Mouse (Mus musculus) midbrain, embryonic 11.5 days (tissue): Measurements from ENCODE around the gene Areg. TPM values are rescaled to one million over a fixed set of nuclear protein-coding genes. Genes with fewer than 3 reads are reported as not detected.

Source experiments
- ATAC-seq: fragments of 200-750 bp; cut with Nextera tagmentation; 2 replicates; pipeline ENCODE4 v1.8.0; 2017; ENCODE audit warnings: moderate TSS enrichment, moderate library complexity; ENCODE audit not compliant: low FRiP score
- DNase-seq: peaks from one replicate; pipeline ENCODE4 v3.0.0; 2015; ENCODE audit warnings: low spot score; ENCODE audit errors: missing footprints
- H3K27ac ChIP-seq: fragments of 300-500 bp; sonication (generic); 2 replicates; pipeline ENCODE4 v1.5.1; 2014; ENCODE audit warnings: low read depth, low read length
- H3K27me3 ChIP-seq: fragments of 300-500 bp; sonication (generic); 2 replicates; pipeline ENCODE4 v1.6.1; 2014; ENCODE audit warnings: mild to moderate bottlenecking, low read length, moderate library complexity, mixed read lengths; ENCODE audit not compliant: control insufficient read depth, insufficient read depth
- H3K36me3 ChIP-seq: fragments of 300-500 bp; sonication (generic); 2 replicates; pipeline ENCODE4 v1.6.1; 2014; ENCODE audit warnings: mild to moderate bottlenecking, low read length, moderate library complexity, mixed read lengths; ENCODE audit not compliant: control insufficient read depth, insufficient read depth
- H3K4me1 ChIP-seq: fragments of 300-500 bp; sonication (generic); 2 replicates; pipeline ENCODE4 v1.6.1; 2014; ENCODE audit warnings: low read length; ENCODE audit not compliant: control insufficient read depth, insufficient read depth
- H3K4me2 ChIP-seq: fragments of 300-500 bp; sonication (generic); 2 replicates; pipeline ENCODE4 v1.6.1; 2014; ENCODE audit warnings: mild to moderate bottlenecking, moderate library complexity
- H3K4me3 ChIP-seq: fragments of 300-500 bp; sonication (generic); 2 replicates; pipeline ENCODE4 v1.5.1; 2014; ENCODE audit warnings: low read depth, low read length
- H3K9ac ChIP-seq: fragments of 300-500 bp; sonication (generic); 2 replicates; pipeline ENCODE4 v1.6.1; 2014; ENCODE audit warnings: low read length
- H3K9me3 ChIP-seq: fragments of 300-500 bp; sonication (generic); 2 replicates; pipeline ENCODE4 v1.6.1; 2016; ENCODE audit warnings: low read length; ENCODE audit not compliant: control insufficient read depth
- WGBS: fragments of 180-500 bp; shearing (Covaris S2); extraction: QIAGEN DNeasy Blood & Tissue Kit; methylation state at CpG from one replicate; pipeline ENCODE4 v1.1.7; 2014; 5-methylcytosine and 5-hydroxymethylcytosine counted together
- polyA plus RNA-seq: library from polyadenylated mRNA; unstranded; fragments of >200 nt; fragmentation: Nextera tagmentation; extraction: Ambion mirVana; gene quantifications from 2 replicates; pipeline ENCODE4 v1.2.1, GENCODE M21; 2014

The Areg gene
- polyA plus RNA-seq, 1 experiment from 2014 or later, result not detected

DNA sequence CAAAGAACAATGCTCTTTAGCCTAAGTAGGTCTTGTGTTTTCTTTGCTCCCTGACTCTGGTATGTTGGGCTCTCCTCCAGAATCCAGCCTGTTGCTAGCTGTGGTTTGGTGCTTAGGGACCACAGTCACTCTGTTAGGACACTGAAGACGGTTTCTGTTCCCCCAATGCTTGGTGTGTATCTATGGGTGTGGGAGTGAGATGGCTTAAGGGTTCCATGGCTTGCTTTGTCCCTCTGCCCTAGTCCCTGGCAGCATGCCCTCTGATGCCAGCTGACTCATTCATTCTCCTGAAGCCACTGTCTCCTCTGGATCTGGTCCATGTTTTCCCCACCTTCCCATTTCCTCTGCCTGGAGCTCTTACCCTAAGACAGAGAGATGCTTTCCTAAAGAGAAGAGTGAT, 24.8 kb upstream of the Areg start:
- WGBS, result 74% methylated on average over 1 of the region's 1 CpGs
- Histone ChIP-seq H3K27me3 (no peaks in the 10 kb centered on the region), H3K9ac (no peak overlapping the region), H3K4me2 (no peak overlapping the region), H3K4me1 (no peaks in the 10 kb centered on the region), H3K4me3 (no peak overlapping the region), H3K9me3 (no peaks in the 10 kb centered on the region), H3K27ac (no peak overlapping the region), H3K36me3 (no peaks in the 10 kb centered on the region)
- no peak for ATAC-seq
- DNase-seq, result no peak

DNA sequence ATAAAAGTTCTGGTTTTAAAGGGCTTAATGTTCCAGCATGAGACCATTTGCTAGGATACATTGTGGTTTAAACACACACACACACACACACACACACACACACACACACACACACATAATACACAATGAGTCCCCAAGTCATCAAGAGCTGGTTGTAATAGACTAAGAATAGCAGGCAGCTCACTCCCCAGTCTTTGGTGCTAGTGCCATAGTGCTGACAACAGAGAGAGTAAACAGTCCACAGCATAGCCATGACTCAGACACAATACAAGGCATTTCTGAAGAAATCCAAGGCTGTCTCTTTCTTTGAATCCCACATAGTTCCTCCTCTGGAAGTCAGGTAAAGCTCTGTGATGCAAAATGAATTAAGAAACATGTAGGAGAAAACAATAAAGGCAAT, 20.8 kb upstream of the Areg start:
- H3K27me3 ChIP-seq, result no peaks in the 10 kb centered on the region
- no peaks in the 10 kb centered on the region for H3K9me3 ChIP-seq
- no peak overlapping the region for H3K4me3 ChIP-seq
- no peak overlapping the region for H3K9ac ChIP-seq
- H3K36me3 ChIP-seq, result no peaks in the 10 kb centered on the region
- no peak overlapping the region for H3K4me2 ChIP-seq
- no peak for ATAC-seq
- H3K27ac ChIP-seq, result no peak overlapping the region
- H3K4me1 ChIP-seq, result no peaks in the 10 kb centered on the region
- DNase-seq, result no peak

DNA sequence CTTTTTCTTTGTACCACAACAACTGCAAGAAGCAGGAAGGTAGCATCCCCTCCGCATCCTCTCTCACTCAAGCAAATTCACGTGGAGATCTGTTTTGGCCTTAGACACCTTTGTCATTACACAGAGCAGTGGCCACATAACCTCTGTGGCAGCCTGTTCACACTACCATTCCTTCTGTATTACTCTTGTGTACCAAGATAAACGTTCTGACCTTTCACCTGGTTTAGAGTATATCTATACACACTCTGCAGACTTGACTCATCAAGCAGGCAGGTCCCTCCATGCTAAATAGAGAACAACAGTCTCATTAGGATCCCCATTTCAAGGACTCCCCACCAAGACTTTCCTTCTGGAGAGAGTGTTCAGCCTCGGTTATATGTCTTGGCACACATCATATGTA, 16.0 kb upstream of the Areg start:
- no peak for DNase-seq
- no peak for ATAC-seq
- Histone ChIP-seq H3K27ac (no peak overlapping the region), H3K27me3 (no peaks in the 10 kb centered on the region), H3K9me3 (no peaks in the 10 kb centered on the region), H3K4me1 (no peaks in the 10 kb centered on the region), H3K4me3 (no peak overlapping the region), H3K4me2 (no peak overlapping the region), H3K9ac (no peak overlapping the region), H3K36me3 (no peaks in the 10 kb centered on the region)
- 84% methylated on average over 4 of the region's 4 CpGs for WGBS

DNA sequence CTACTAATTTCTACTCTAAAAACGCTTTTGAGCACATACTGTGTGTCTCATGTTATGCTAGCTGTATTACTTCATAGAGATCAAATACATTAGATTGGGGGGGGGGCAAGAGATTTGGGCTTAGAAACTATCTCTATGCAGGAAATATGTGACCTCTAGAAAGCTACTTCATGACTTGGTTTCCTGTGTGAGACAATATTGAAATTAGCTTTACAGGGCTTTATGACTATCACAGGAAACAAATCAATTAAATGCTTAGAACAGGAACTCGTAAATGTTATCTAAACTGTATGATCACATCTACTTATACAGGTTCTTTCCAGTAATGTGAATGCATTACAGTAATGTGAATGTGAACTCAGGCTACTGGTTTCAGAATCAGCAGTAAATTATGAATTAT, 15.3 kb upstream of the Areg start:
- Histone ChIP-seq H3K9ac (no peak overlapping the region), H3K4me1 (no peaks in the 10 kb centered on the region), H3K36me3 (no peaks in the 10 kb centered on the region), H3K4me2 (no peak overlapping the region), H3K4me3 (no peak overlapping the region), H3K9me3 (no peaks in the 10 kb centered on the region), H3K27ac (no peak overlapping the region), H3K27me3 (no peaks in the 10 kb centered on the region)
- no peak for ATAC-seq
- WGBS, result 89% methylated on average over 2 of the region's 2 CpGs
- DNase-seq, result no peak

DNA sequence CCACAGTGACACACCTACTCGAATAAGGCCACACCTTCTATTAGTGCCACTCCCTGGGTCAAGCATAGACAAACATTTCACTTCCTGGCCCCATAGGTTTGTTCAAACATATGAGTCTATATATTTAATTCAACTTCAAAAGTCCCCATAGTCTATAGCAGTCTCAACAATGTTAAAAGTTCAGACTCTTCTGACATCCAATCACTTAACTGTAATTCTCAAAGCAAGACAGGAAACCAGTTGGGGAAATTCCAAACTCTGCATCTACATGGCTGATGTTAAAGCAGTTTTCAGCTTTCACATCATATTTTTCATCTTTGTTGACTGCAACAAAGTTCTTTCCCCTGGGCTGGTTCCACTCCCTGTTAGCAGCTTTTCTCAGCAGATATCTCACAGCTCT, 12.8 kb upstream of the Areg start:
- Histone ChIP-seq H3K4me2 (no peak overlapping the region), H3K4me3 (no peak overlapping the region), H3K4me1 (no peaks in the 10 kb centered on the region), H3K9me3 (no peaks in the 10 kb centered on the region), H3K36me3 (no peaks in the 10 kb centered on the region), H3K9ac (no peak overlapping the region), H3K27me3 (no peaks in the 10 kb centered on the region), H3K27ac (no peak overlapping the region)
- WGBS, result 92% methylated on average over 1 of the region's 1 CpGs
- ATAC-seq, result no peak
- no peak for DNase-seq

DNA sequence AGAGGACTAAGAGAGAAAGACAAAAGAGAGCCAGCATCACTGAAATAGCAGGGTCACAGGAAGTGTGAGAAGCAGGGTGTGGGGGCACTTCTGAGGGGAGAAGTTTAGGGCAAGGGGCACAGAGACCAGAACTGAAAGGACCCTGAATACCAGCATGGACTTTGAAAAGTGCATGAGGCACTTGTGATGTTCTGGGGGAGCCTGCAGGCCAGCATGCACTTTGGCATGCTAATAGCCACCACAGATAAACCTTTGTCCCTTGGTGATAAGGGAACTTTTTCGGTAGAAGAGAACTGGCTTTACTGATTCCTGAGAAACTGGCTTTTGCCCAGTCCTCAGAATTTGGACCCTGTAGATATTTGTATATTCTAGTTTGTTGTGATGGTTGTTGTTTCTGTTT, 4.4 kb upstream of the Areg start:
- WGBS, result 44% methylated on average over 1 of the region's 1 CpGs
- H3K4me1 ChIP-seq, result peaks cover 2% of the 10 kb centered on the region; the same call in 1 of the 2 replicates
- H3K9me3 ChIP-seq, result no peaks in the 10 kb centered on the region
- no peak overlapping the region for H3K9ac ChIP-seq
- no peak overlapping the region for H3K4me2 ChIP-seq
- H3K27me3 ChIP-seq, result peaks cover 6% of the 10 kb centered on the region
- H3K27ac ChIP-seq, result no peak overlapping the region
- ATAC-seq (no peak), DNase-seq (no peak)
- no peak overlapping the region for H3K4me3 ChIP-seq
- H3K36me3 ChIP-seq, result no peaks in the 10 kb centered on the region

DNA sequence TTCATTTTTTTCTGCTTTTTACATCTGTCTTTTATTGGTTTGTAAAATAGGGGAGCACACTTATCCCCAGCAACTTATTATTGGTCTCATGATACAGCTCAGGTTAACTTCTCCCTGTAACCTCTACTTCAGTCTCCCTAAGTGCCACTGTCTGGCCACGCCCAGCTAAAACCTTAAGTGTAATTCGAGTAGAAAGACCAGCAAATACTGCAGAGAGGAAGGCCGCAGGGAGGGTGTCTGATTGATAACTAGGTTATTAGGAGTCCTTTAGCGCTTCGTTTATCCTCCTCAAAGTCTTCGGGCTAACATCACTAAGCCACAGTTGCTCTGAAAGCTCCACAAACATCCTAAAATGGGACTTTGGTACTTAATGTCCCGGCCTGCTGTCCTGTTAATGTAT, 429 bp upstream of the Areg start:
- Histone ChIP-seq H3K9me3 (no peaks in the 10 kb centered on the region), H3K36me3 (no peaks in the 10 kb centered on the region), H3K4me2 (peak overlapping the region; percentile 82), H3K4me1 (peaks cover 2% of the 10 kb centered on the region; the same call in 1 of the 2 replicates), H3K27ac (no peak overlapping the region), H3K27me3 (peaks cover 14% of the 10 kb centered on the region), H3K4me3 (peak overlapping the region; percentile 62), H3K9ac (no peak overlapping the region; the same call in 1 of the 2 replicates)
- DNase-seq (no peak), ATAC-seq (peak; percentile 33; the same call in 1 of the 2 replicates)
- WGBS, result 5% methylated on average over 7 of the region's 7 CpGs

DNA sequence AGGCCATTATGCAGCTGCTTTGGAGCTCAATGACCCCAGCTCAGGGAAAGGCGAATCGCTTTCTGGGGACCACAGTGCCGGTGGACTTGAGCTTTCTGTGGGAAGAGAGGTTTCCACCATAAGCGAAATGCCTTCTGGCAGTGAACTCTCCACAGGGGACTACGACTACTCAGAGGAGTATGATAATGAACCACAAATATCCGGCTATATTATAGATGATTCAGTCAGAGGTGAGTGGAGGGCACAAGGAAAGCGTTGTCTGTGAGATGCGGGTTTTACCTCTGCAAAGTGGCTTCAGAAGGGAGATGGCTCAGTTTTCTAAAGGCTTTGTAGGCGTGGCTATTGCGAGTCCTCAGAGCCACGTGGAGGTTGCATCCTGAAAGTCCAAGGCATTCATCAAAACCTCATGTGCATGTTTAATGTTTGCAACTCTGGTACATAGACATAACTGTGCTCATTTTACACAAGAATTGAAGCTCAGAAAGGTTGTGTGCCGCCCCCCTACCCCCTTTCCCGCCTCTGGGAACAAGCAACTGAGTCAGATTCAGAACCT, 1.6 kb downstream of the Areg start:
- Histone ChIP-seq H3K27me3 (peaks cover 14% of the 10 kb centered on the region), H3K4me3 (no peak overlapping the region), H3K36me3 (no peaks in the 10 kb centered on the region), H3K4me2 (no peak overlapping the region), H3K9me3 (no peaks in the 10 kb centered on the region), H3K9ac (no peak overlapping the region), H3K27ac (no peak overlapping the region), H3K4me1 (peaks cover 2% of the 10 kb centered on the region; the same call in 1 of the 2 replicates)
- 55% methylated on average over 13 of the region's 13 CpGs for WGBS
- ATAC-seq, result no peak
- no peak for DNase-seq

DNA sequence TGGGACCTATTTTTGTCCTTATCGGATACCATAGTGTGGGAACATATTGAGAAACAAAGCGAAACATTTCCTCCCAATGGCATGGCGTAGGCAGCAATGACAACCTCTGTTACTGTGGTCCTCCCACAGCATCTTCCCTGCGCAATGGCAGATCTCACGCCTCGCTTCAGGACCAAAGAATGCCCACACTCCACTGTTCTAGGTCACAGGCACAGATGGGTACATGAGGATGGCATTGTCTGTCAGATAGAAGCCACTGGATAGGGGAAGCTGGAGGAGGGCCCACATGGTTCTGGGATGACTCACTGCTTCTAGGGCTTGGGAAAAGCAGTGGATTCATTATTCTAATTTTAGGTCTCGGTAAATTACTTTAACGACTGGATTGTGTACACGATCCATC, 5.6 kb downstream of the Areg start:
- Histone ChIP-seq H3K4me1 (no peaks in the 10 kb centered on the region), H3K9ac (no peak overlapping the region), H3K9me3 (no peaks in the 10 kb centered on the region; the same call in 1 of the 2 replicates), H3K27ac (no peak overlapping the region), H3K4me2 (no peak overlapping the region), H3K4me3 (no peak overlapping the region), H3K27me3 (peaks cover 8% of the 10 kb centered on the region; the same call in 1 of the 2 replicates), H3K36me3 (no peaks in the 10 kb centered on the region)
- WGBS, result 95% methylated on average over 9 of the region's 9 CpGs
- DNase-seq (no peak), ATAC-seq (no peak)
